Mouse (Mus musculus): ENCODE data around the gene Rab10.

GRCm38 (mm10) chr12:3347682-3348081, 37.9 kb upstream of the Rab10 start:
- TF ChIP-seq CTCF (IDR thresholded peaks at IDR 0.05; ENCODE audit: low read depth) (no peak), EP300 (IDR thresholded peaks at IDR 0.05; ENCODE audit: low read depth) (no peak)
